Mouse (Mus musculus) CD4-positive, CD25-positive, alpha-beta regulatory T cell (primary cell): ENCODE measurements around the gene Frat1. TPM values are rescaled to one million over a fixed set of nuclear protein-coding genes. Genes with fewer than 3 reads are reported as not detected.

ENCODE experiments used
- polyA plus RNA-seq: library from polyadenylated mRNA; unstranded; fragments of 100-300 nt; shearing (Covaris generic); gene quantifications from one replicate; pipeline ENCODE4 v1.2.1, GENCODE M21; 2017

The Frat1 gene
- polyA plus RNA-seq = 4.5 TPM

DNA sequence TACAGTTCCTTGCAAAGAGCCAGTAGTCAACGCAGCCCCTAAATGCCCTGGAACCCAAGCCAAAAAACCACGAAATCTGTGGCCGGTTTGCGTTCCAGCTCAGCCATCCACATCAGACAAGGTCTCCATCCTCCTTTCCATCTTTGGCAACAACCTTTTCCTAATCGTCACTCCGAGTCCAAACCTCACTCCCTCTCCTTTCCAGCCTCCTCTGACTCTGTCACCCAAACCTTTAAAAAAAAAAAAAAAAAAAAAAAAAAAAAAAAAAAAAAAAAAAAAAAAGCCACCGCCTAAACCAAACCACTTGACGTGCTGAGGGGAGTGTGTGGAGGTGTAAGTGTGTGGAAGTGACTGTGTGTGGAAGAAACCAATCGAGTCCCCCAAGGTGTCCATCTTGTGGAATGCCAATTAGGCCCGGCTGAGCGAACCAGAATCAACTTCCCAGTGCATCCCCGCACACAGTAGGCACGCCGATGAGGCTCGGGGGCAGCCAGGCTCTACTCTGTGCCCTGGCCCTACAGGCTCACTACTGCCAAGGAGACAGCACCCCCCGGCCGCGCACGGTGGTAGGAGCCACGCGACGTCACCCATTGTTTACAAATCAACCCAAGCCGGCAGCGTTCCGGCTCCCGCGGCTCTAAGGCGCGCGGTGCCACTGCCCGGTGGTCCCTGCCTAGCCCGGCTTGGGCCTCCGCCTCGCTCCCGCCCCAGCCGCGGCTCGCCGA is at the start of gene Frat1:
Frat1 (plus strand) TSS at position 590 of the 725 bp plus-strand sequence.

DNA sequence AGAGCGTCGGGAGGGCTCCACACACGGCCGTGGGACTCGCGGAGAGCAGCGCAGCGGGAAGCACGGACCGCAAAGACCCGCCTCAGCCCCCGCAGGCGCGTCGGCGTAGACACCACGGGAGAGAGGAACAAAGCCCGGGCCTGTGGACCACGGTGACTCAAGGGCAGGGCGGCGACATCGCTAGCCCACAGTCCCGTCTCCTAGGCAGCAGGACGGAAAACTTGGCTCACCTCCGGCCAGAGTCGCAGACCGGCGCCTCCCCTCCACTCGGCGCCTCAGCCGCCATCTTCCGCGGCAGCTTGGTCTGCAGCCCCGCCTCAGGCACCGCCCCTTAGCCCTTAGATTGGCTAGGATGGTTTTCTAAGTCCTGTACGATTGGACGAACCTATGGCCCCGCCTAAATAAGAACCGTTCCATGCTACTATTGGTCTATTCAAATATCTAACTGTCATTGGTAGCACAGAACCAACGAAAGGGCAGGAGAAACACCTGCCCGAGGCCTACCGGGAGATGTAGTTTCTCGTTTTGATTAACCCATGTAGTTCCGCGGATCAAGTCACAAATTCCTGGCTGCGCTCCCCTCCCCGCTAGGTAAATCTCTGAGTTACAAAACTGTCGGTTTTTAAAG is 27.9 kb upstream of the Frat1 start, which contains the start of gene Arhgap19:
Arhgap19 (minus strand) TSS at position 306 of the 628 bp plus-strand sequence.

GRCm38 (mm10) chr19:41847992-41848851 is 18.5 kb downstream of the Frat1 start, which contains the start of gene Frat2:
Frat2 (minus strand) TSS chr19:41848132.

Other genes starting within 250 kb of the Frat1 start
- gene Gm340, start 247.6 kb upstream of the Frat1 start, polyA plus RNA-seq = 4.3 TPM
- 0.17 TPM for gene Slit1, start 86.3 kb upstream of the Frat1 start, polyA plus RNA-seq
- gene Arhgap19, start 27.9 kb upstream of the Frat1 start, polyA plus RNA-seq = 3.1 TPM
- 26.2 TPM for gene Frat2, start 18.2 kb downstream of the Frat1 start, polyA plus RNA-seq
- gene Rrp12, start 66.2 kb downstream of the Frat1 start, polyA plus RNA-seq = 20.9 TPM
- gene Pgam1, start 82.0 kb downstream of the Frat1 start, polyA plus RNA-seq = 114 TPM
- 80.7 TPM for gene Exosc1, start 103.5 kb downstream of the Frat1 start, polyA plus RNA-seq
- 68.7 TPM for gene Zdhhc16, start 103.5 kb downstream of the Frat1 start, polyA plus RNA-seq
- 68.6 TPM for gene Mms19, start 151.2 kb downstream of the Frat1 start, polyA plus RNA-seq
- gene Ubtd1, start 151.8 kb downstream of the Frat1 start, polyA plus RNA-seq = 8.2 TPM
- not detected for gene Ankrd2, start 206.0 kb downstream of the Frat1 start, polyA plus RNA-seq
- gene Hoga1, start 215.6 kb downstream of the Frat1 start, polyA plus RNA-seq = not detected
- gene 4933411K16Rik, start 222.3 kb downstream of the Frat1 start, polyA plus RNA-seq = not detected